Mouse (Mus musculus): ENCODE results near the gene Cyld. TPM values are rescaled to one million over a fixed set of nuclear protein-coding genes. Genes with fewer than 3 reads are reported as not detected.

Cyld gene
- 8.1 and 8.9 TPM in 2 replicates for polyA plus RNA-seq (2012; ENCODE audit: insufficient read depth, insufficient read length, missing spikeins)

DNA sequence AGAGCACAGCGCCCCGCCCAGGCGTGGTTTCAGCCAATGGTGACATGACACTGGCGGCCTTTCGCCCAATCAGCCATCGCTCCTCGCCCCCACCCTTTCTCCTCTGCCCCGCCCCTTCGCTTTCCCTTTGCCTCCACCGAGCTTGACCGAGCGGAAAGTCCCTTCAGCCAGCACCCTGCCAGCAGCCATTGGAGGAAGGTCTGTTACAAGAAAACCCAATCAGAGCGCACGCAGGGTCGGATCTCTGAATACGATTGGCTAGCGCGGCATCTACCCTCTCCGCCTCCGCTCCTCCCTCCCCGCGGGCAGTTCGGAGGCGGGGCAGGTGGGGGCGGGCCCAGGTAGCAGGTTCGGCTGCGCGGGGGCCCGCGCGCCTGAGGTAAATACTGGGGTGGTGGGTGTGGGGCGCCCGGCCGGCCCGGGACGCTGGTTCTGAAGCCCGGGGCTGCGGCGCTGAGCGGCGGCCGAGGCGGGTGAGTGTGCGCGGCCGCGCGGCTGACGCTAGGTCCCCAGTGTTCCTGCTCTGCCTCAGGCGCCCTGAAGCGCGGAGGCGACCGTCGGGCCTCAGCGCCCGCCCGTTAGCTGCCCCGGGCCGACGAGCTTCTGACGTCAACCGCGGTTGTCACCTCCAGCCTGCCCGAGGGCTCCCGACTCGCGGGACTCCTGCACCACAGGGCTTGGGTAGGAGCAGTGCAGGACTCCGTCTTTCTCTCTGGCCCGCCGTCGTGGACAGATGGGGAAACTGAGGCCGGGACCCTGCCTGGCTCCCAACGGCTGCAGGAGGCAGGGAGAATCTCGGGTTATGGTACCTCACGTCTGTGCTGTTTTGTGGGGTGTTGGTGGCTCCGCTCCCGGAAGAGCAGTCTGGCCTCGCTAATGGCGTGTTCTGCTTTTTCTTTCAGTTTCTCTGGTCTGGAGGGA, at the start of gene Cyld:
Cyld (plus strand) TSS at position 308 of the 921 bp plus-strand sequence.
- Histone ChIP-seq H3K4me1 (ENCODE audit: control insufficient read depth, insufficient read depth, insufficient read length, low read length) (peaks cover under 1% of the 10 kb centered on the region), H3K27ac (replicated peaks; ENCODE audit: low read depth, low read length) (peak within 1 kb of the TSS; percentile 55), H3K4me3 (ENCODE audit: insufficient read depth, low read depth, low read length) (peak within 1 kb of the TSS; percentile 86)

DNA sequence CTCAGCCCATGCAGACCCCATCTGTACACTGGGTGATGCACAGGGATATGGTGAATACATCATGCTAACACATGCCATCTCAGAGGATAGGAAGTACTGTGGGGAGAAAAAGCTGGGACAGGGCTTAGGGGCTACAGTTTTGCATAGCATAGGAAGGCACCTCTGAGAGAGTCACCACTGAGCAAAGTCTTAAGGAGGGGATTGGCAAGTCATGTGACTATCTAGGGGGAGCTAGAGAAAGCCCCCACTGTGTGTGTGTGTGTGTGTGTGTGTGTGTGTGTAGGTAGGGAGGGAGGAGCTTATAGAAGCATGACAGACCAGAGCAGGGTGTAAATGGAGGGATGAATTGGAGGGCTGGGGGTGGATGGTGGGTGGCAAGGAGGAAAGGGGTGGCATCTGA, 48.5 kb upstream of the Cyld start:
- peaks cover 32% of the 10 kb centered on the region for H3K4me1 ChIP-seq (ENCODE audit: control insufficient read depth, insufficient read depth, insufficient read length, low read length)
- H3K27ac ChIP-seq (replicated peaks; ENCODE audit: low read depth, low read length) = no peak overlapping the region
- peak overlapping the region; percentile 79 for H3K4me3 ChIP-seq (ENCODE audit: insufficient read depth, low read depth, low read length)

DNA sequence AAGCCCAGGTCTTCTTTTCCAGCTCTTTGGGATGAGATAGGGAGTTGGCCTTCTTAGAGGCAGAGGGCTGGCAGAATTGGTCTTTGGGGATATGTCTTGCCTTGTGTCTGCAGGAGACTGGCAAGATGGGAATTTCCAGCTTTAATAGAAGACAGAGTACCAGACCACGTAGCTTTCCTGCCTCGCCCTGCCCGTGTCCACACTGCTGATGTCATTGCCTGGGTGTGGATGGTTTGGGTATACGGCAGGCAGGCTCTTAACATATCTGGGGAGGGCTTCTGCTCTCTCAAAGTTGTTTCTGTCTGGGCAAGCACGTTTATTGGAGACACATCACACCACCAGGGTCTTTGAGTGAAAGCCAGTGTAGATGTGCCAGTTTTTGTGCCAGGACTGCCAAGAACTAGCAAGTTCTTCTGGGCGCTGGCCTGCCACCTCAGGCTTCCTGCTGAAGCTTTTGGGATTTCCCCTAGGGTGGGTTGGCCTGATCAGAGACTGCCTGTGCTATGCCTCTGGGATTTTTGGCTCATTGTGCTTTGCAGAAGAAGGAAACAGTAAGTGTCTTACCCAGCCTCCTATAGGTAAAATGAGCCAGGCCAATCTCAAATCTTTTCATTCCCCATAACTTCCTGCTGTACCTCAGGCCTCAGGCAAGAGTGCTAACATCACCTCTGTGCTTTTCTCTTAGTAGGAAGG, 46.7 kb upstream of the Cyld start:
- H3K4me3 ChIP-seq (ENCODE audit: insufficient read depth, low read depth, low read length) = no peak overlapping the region
- H3K27ac ChIP-seq (replicated peaks; ENCODE audit: low read depth, low read length) = peak overlapping the region; percentile 74

DNA sequence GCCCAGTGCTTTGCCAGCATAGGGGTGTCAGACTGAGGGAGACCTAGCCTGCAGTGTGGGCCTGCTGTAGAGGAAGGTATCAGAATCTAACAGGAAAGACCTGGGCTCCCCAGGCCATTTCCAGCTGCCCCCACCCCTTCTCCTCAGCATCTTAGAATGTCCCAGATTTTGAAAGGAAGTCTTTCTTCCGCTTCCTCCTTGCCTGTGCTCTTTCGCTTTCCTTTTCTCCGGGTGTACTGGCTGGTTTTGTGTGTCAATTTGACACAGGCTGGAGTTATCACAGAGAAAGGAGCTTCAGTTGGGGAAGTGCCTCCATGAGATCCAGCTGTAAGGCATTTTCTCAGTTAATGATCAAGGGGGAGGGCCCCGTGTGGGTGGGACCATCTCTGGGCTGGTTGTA, 45.7 kb upstream of the Cyld start:
- Histone ChIP-seq H3K4me1 (ENCODE audit: control insufficient read depth, insufficient read depth, insufficient read length, low read length) (peaks cover 34% of the 10 kb centered on the region), H3K27ac (replicated peaks; ENCODE audit: low read depth, low read length) (peak overlapping the region; percentile 74), H3K4me3 (ENCODE audit: insufficient read depth, low read depth, low read length) (peak overlapping the region; percentile 2; the same call in 1 of the 2 replicates)

More for the DNA sequence above, 46.7 kb upstream of the Cyld start:
- H3K4me1 ChIP-seq (ENCODE audit: control insufficient read depth, insufficient read depth, insufficient read length, low read length) = peaks cover 32% of the 10 kb centered on the region

DNA sequence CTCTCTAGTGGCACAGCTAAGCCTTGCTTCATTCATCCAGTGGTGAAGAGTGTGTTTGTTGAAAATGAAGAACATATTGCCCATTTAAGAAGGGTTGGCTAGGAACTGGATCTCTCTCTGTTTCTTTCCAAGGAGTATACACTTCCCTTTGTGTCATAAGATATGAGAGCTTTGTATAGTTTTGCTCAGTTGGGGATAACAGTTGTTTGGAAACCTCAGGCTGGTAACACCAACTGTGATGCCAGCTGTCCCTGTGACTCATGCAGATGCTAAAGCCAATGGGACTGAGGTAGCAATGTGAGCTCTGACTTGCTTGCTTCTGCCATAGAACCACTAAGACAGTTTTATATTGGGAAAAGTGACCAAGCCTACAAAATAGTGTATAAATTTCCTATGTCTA, 41.5 kb upstream of the Cyld start:
- peaks cover 14% of the 10 kb centered on the region for H3K4me1 ChIP-seq (ENCODE audit: control insufficient read depth, insufficient read depth, insufficient read length, low read length)
- H3K27ac ChIP-seq (replicated peaks; ENCODE audit: low read depth, low read length) = no peak overlapping the region
- no peak overlapping the region for H3K4me3 ChIP-seq (ENCODE audit: insufficient read depth, low read depth, low read length)

DNA sequence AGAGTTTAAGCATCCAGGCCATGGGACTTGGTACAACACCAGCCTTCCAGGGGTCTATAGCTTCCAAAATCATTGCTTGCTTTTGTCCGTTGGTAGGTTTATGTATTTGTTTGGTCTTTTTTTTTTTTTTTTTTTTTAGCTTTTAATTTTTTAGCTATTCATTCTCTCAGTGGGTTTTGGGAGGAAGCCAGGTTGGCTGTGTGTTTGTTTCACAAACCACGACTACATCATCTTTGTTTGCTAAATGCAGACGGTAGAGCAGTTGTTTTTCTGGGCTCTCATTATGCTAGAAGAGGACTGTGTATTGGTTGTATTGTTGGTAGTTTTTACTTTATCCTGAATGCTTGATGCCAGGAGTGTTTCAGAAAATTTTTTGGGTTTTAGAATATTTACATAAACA, 37.0 kb upstream of the Cyld start:
- Histone ChIP-seq H3K4me3 (ENCODE audit: insufficient read depth, low read depth, low read length) (no peak overlapping the region), H3K4me1 (ENCODE audit: control insufficient read depth, insufficient read depth, insufficient read length, low read length) (peaks cover 2% of the 10 kb centered on the region; the same call in 1 of the 2 replicates), H3K27ac (replicated peaks; ENCODE audit: low read depth, low read length) (no peak overlapping the region)

DNA sequence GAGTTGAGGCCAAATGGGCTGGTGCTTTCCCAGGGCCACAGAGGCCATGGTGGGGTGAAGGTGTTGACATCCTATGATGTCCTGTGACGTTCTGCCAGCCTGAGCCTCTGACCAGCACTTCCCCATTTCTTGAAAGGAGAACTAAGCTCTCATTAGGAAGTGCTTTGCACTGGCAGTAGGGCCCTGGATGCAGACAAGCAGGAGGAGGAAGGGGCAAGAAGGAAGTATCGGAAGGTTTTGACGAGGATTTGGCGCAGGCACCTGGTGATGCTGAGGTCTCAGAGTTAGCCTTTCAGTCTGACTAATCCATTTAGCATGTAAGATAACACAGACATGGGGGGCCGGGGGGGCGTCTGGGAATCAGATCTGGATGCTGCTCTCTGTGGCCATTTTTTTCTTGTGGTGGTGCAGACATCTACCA, 34.4 kb upstream of the Cyld start:
- no peak overlapping the region for H3K27ac ChIP-seq (replicated peaks; ENCODE audit: low read depth, low read length)
- no peaks in the 10 kb centered on the region for H3K4me1 ChIP-seq (ENCODE audit: control insufficient read depth, insufficient read depth, insufficient read length, low read length)
- H3K4me3 ChIP-seq (ENCODE audit: insufficient read depth, low read depth, low read length) = no peak overlapping the region

DNA sequence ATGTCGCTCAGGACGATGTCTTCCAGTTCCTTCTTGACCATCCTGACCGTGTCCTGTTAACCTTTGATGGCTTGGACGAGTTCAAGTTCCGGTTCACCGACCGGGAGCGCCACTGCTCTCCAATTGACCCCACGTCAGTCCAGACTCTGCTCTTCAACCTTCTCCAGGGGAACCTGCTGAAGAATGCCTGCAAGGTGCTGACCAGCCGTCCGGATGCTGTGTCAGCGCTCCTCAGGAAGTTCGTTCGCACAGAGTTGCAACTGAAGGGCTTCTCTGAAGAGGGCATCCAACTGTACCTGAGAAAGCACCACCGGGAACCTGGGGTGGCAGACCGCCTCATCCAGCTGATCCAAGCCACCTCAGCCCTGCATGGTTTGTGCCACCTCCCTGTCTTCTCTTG, 32.7 kb upstream of the Cyld start:
- Histone ChIP-seq H3K4me3 (ENCODE audit: insufficient read depth, low read depth, low read length) (no peak overlapping the region), H3K27ac (replicated peaks; ENCODE audit: low read depth, low read length) (no peak overlapping the region), H3K4me1 (ENCODE audit: control insufficient read depth, insufficient read depth, insufficient read length, low read length) (no peaks in the 10 kb centered on the region)

DNA sequence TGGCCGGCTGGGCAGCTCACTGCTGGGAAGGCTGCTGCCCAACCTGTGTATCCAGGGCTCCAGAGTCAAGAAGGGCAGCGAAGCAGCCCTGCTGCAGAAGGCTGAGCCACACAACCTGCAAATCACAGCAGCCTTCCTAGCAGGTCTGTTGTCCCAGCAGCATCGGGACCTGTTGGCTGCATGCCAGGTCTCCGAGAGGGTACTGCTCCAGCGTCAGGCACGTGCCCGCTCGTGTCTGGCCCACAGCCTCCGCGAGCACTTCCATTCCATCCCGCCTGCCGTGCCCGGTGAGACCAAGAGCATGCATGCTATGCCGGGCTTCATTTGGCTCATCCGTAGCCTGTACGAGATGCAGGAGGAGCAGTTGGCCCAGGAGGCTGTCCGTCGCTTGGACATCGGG, 31.9 kb upstream of the Cyld start:
- Histone ChIP-seq H3K4me1 (ENCODE audit: control insufficient read depth, insufficient read depth, insufficient read length, low read length) (no peaks in the 10 kb centered on the region), H3K27ac (replicated peaks; ENCODE audit: low read depth, low read length) (no peak overlapping the region), H3K4me3 (ENCODE audit: insufficient read depth, low read depth, low read length) (no peak overlapping the region)

DNA sequence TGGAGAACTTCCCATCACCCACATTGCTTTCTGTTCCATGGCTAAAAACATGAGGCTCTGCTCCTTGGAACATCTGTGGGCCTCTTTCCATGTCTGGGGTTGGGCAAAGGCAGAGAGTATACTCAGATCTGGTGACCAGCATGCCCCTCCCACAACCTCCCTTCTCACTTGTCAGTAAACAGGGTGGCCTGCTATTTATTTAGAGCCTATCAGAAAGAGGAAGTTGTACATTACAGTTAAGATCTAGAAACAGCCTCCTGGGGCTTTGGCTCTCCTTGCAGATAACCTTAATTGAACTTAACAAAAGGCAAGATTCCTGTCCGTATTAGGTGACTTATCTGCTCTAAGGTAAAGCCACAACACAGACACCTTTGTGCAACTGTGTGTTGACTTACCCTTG, 30.4 kb upstream of the Cyld start:
- H3K4me3 ChIP-seq (ENCODE audit: insufficient read depth, low read depth, low read length) = no peak overlapping the region
- no peaks in the 10 kb centered on the region for H3K4me1 ChIP-seq (ENCODE audit: control insufficient read depth, insufficient read depth, insufficient read length, low read length)
- H3K27ac ChIP-seq (replicated peaks; ENCODE audit: low read depth, low read length) = 0 out of 2 replicates have a peak overlapping the region, but pooled peaks have one; percentile 29

DNA sequence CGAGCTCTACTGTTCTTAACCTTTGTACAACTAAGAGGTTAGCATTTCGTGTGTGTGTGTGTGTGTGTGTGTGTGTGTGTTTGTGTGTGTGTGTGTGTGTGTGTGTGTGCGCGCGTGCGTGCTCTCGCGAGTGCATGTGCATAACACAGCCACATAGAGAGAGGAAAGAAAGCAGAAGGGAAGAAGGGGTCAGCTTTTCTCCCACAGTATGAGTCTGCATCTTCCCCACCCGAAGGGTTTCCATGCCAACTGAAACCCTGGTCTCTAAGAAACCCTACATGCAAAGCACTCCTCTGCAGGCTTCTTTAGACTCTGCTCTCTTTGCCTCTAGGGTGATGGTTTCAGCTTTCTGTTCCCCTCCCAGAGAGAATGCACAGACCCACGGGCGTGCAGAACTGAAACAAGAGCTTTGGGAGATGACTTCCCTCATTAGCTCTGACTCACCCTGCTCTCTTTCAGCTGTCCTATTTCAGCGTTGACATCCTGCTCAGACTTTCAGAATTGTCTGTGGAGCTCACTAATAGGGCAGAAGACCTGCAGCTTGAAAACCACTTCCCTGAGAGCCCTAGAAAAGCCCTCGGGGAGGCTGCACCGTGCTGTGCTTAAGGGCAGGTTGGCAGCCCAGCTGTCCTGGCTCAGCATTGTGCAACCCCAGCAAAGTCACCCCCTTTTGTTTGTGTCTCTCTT, 28.3 kb upstream of the Cyld start:
- H3K27ac ChIP-seq (replicated peaks; ENCODE audit: low read depth, low read length) = 0 out of 2 replicates have a peak overlapping the region, but pooled peaks have one; percentile 32
- H3K4me1 ChIP-seq (ENCODE audit: control insufficient read depth, insufficient read depth, insufficient read length, low read length) = no peaks in the 10 kb centered on the region
- no peak overlapping the region for H3K4me3 ChIP-seq (ENCODE audit: insufficient read depth, low read depth, low read length)

DNA sequence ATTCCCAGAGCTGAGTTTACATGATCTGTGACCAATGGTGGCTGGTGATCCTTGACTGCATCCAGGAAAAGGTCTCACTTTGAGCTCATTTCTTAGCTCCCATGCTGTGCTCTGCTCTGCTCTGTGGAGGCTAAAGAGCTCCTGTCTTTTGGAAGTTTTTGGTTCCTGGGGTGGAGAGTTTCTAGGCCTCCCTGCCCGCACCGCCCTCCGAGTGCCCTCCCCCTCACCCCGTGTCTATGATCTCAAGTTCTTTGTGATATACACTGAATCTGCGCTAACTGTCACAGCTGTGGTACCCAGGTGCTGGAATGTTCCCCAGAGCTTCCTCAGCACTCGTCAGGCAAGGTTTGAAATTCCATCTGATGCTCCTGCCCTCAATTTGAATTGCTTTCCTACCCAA, 26.0 kb upstream of the Cyld start:
- no peak overlapping the region for H3K27ac ChIP-seq (replicated peaks; ENCODE audit: low read depth, low read length)
- H3K4me1 ChIP-seq (ENCODE audit: control insufficient read depth, insufficient read depth, insufficient read length, low read length) = no peaks in the 10 kb centered on the region
- no peak overlapping the region for H3K4me3 ChIP-seq (ENCODE audit: insufficient read depth, low read depth, low read length)

DNA sequence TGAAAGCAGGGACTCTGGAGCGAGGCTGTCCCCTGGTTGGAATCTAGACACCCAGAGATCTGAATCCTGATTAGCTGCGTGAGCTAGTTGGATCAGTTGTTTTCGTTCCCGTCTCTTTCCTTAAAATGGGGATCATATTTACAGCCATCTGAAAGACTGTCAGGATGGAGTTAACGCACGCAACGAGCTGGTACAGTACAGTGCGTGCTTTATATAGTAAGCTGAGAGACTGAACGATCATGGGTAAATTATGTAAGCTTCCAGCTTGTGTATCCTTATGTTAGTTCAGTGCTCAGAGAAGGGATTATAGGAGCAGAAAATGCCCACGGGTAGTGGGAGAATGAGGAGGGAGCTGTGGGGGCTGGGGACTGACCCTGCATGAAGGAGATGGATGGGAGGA, 25.3 kb upstream of the Cyld start:
- no peaks in the 10 kb centered on the region for H3K4me1 ChIP-seq (ENCODE audit: control insufficient read depth, insufficient read depth, insufficient read length, low read length)
- no peak overlapping the region for H3K27ac ChIP-seq (replicated peaks; ENCODE audit: low read depth, low read length)
- H3K4me3 ChIP-seq (ENCODE audit: insufficient read depth, low read depth, low read length) = no peak overlapping the region

DNA sequence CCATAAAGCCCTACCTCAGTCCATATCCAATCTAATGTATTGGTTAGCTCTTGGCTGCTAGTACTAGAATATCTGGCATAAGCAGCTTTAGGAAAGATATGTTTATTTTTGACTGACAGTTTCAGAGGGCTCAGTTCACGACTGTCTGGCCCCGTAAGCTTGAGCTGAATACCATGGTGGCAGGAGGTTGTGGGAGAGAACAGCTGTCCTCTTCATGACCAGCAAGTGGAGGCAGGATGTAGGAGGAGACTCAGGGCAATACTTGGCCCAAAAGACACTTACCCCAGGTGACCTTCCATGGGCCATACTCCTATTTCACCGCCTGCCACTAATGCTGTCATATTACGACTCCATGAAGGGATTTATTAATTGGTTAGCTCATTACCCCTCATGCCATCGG, 23.0 kb upstream of the Cyld start:
- Histone ChIP-seq H3K4me3 (ENCODE audit: insufficient read depth, low read depth, low read length) (no peak overlapping the region), H3K4me1 (ENCODE audit: control insufficient read depth, insufficient read depth, insufficient read length, low read length) (no peaks in the 10 kb centered on the region)

More for the DNA sequence above, 23.0 kb upstream of the Cyld start:
- H3K27ac ChIP-seq (replicated peaks; ENCODE audit: low read depth, low read length) = no peak overlapping the region

All from brown adipose tissue, adult 24 weeks (tissue).